Mouse (Mus musculus): ENCODE results near the gene Epha4.

DNA sequence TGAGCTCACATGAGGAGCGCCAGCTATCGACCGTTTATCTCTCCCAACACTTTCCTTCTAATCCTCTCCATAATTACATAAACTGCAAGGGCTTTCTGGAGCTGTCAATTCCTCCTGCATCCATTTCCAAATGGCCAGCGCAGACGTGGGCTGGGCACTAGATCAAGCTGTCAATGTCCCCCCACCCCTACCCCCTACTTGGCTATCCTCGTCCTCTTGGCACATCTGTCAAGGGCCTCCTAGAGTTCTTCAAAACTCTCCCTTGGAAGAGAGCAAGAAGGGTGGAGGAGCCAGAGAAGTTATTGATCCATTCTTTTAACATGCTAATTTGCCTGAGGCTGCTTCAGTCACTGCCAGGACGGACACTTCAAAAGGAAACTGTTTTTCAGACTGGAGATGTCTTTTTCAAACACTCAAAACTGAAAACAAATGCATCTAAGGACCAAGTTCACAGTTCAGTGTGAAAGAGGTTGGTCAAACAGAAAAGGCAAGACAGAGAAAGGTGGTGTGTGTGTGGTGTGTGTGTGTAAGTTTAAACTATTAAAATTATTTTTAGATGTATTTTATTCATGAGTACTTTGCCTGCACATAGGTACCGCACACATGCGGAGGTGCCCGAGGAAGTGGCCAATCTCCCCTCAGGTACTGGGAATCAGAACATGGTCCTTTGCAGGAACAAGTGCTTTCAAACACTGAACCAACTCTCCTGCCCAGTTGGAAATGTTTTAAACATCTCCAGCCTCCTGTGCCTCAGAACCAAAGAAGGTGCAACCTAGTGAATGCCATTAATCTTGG is 20.9 kb downstream of the Epha4 start:
- TF ChIP-seq CTCF (IDR thresholded peaks at IDR 0.05): no peak
- no peak for TF ChIP-seq EP300 (IDR thresholded peaks at IDR 0.05)
